Mouse (Mus musculus): ENCODE data around the gene Sh3bgrl2. TPM values are rescaled to one million over a fixed set of nuclear protein-coding genes. Genes with fewer than 3 reads are reported as not detected.

The Sh3bgrl2 gene
- polyA plus RNA-seq, 1 experiment from 2014 or later: 17.9 TPM

GRCm38 (mm10) chr9:83681661-83682655, 133.8 kb downstream of the Sh3bgrl2 start:
- Histone ChIP-seq H3K4me1 (ENCODE audit: control insufficient read depth, insufficient read depth, low read length) (peaks cover 13% of the 10 kb centered on the region; the same call in 1 of the 2 replicates), H3K9ac (ENCODE audit: low read depth, low read length) (no peak overlapping the region), H3K4me3 (ENCODE audit: low read length) (no peak overlapping the region), H3K9me3 (ENCODE audit: control insufficient read depth, low read length) (no peaks in the 10 kb centered on the region), H3K4me2 (ENCODE audit: low read depth, low read length) (no peak overlapping the region), H3K27ac (ENCODE audit: low read length) (no peak overlapping the region), H3K36me3 (ENCODE audit: control insufficient read depth, insufficient read depth, low read length) (no peaks in the 10 kb centered on the region), H3K27me3 (replicated peaks; ENCODE audit: control insufficient read depth, insufficient read depth, low read length) (no peaks in the 10 kb centered on the region)
- 57% methylated on average over 12 of the region's 12 CpGs for WGBS
- no peak for ATAC-seq

- H3K27ac ChIP-seq (ENCODE audit: low read length): no peak overlapping the region
- peaks cover 11% of the 10 kb centered on the region; the same call in 1 of the 2 replicates for H3K4me1 ChIP-seq (ENCODE audit: control insufficient read depth, insufficient read depth, low read length)
- no peaks in the 10 kb centered on the region for H3K27me3 ChIP-seq (replicated peaks; ENCODE audit: control insufficient read depth, insufficient read depth, low read length)
- H3K4me2 ChIP-seq (ENCODE audit: low read depth, low read length): peak overlapping the region; percentile 40
- no peaks in the 10 kb centered on the region for H3K36me3 ChIP-seq (ENCODE audit: control insufficient read depth, insufficient read depth, low read length)
- ATAC-seq: peak; percentile 41; the same call in 1 of the 2 replicates
- 20% methylated on average over 18 of the region's 18 CpGs for WGBS
- H3K4me3 ChIP-seq (ENCODE audit: low read length): no peak overlapping the region
- H3K9ac ChIP-seq (ENCODE audit: low read depth, low read length): no peak overlapping the region
- H3K9me3 ChIP-seq (ENCODE audit: control insufficient read depth, low read length): no peaks in the 10 kb centered on the region
Observed at GRCm38 (mm10) chr9:83686511-83687100, 138.5 kb downstream of the Sh3bgrl2 start.

GRCm38 (mm10) chr9:83687904-83688303, 139.8 kb downstream of the Sh3bgrl2 start:
- no peaks in the 10 kb centered on the region for H3K36me3 ChIP-seq (ENCODE audit: control insufficient read depth, insufficient read depth, low read length)
- H3K4me3 ChIP-seq (ENCODE audit: low read length): no peak overlapping the region
- peaks cover 5% of the 10 kb centered on the region; the same call in 1 of the 2 replicates for H3K4me1 ChIP-seq (ENCODE audit: control insufficient read depth, insufficient read depth, low read length)
- no peaks in the 10 kb centered on the region for H3K9me3 ChIP-seq (ENCODE audit: control insufficient read depth, low read length)
- peak; percentile 70 for ATAC-seq
- 52% methylated on average over 3 of the region's 3 CpGs for WGBS
- H3K9ac ChIP-seq (ENCODE audit: low read depth, low read length): no peak overlapping the region
- no peak overlapping the region for H3K27ac ChIP-seq (ENCODE audit: low read length)
- H3K4me2 ChIP-seq (ENCODE audit: low read depth, low read length): no peak overlapping the region
- no peaks in the 10 kb centered on the region for H3K27me3 ChIP-seq (replicated peaks; ENCODE audit: control insufficient read depth, insufficient read depth, low read length)

Other genes starting within 250 kb of the Sh3bgrl2 start
- gene Lca5, start 107.2 kb upstream of the Sh3bgrl2 start, polyA plus RNA-seq (2015; fragmentation: Nextera tagmentation; extraction: Ambion mirVana): 6.8 and 8.0 TPM in 2 replicates

Measured in intestine, embryonic 16.5 days (tissue).